Mouse (Mus musculus): ENCODE results near the gene Psmd7.
"Not testable (repeated sequence)": the region's sequence is repeated elsewhere in the genome, so short reads cannot be mapped to it uniquely, and the experiment has no call there.

DNA sequence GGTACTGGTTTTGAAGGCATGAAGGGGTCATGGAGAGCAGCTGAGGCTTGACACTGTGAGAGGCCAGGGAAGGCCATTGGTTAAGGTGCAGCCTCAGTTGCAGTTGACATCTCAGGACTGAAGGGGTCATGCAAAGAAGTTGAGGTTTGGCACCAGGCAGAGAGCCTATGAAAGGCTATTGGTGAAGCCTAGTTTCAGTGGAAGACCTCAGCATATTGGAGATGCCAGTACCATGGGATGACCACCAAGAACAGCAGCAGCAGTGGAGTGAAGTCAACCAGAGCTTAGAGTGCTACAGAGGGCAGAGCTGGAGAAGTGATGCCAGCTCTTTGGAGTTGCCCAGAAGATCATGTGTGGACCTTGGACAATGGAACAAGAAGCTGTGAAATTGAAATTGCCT, 36.0 kb upstream of the Psmd7 start:
- not testable (repeated sequence) for TF ChIP-seq CTCF (IDR thresholded peaks at IDR 0.05; ENCODE audit: borderline replicate concordance, control insufficient read depth, extremely low read depth, insufficient read depth, low read length, poor library complexity); POLR2A (IDR thresholded peaks at IDR 0.05; ENCODE audit: control insufficient read depth, extremely low read depth, insufficient read depth, low read length, poor library complexity)
